Mouse (Mus musculus) adrenal gland, adult (tissue): ENCODE measurements around the gene Gpr83.
"Not testable (repeated sequence)": the region's sequence is repeated elsewhere in the genome, so short reads cannot be mapped to it uniquely, and the experiment has no call there.

Experiments
- DNase-seq, 2 experiments: peaks; one replicate each; pipeline ENCODE4 v3.0.0; 2022 to 2023; ENCODE audit warnings: low spot score in 1 of 2; ENCODE audit not compliant: inconsistent age in 2 of 2

Gpr83 gene

GRCm38 (mm10) chr9:14868326-14868725 is 8.3 kb downstream of the Gpr83 start:
- no peak for DNase-seq

- no peak for DNase-seq
Observed at GRCm38 (mm10) chr9:14870377-14870776, 10.4 kb downstream of the Gpr83 start.

GRCm38 (mm10) chr9:14870802-14871201 is 10.8 kb downstream of the Gpr83 start:
- no peak for DNase-seq

- peak; percentile 60 to 79 for DNase-seq
Observed at GRCm38 (mm10) chr9:14871536-14871935, 11.5 kb downstream of the Gpr83 start.

- no peak for DNase-seq
Observed at GRCm38 (mm10) chr9:14872181-14872930, 12.3 kb downstream of the Gpr83 start.

- DNase-seq: peak; percentile 29 to 64
Observed at GRCm38 (mm10) chr9:14875743-14876507, 15.9 kb downstream of the Gpr83 start.

- DNase-seq: not testable (repeated sequence)
Observed at GRCm38 (mm10) chr9:14876566-14876965, 16.6 kb downstream of the Gpr83 start.

GRCm38 (mm10) chr9:14884641-14885040 is 24.6 kb downstream of the Gpr83 start:
- DNase-seq: peak in 1 of 2 experiments; percentile 36

GRCm38 (mm10) chr9:14885151-14885550 is 25.1 kb downstream of the Gpr83 start:
- peak; percentile 47 to 80 for DNase-seq

GRCm38 (mm10) chr9:14885954-14886353 is 25.9 kb downstream of the Gpr83 start:
- no peak for DNase-seq

GRCm38 (mm10) chr9:14887787-14888382 is 27.9 kb downstream of the Gpr83 start:
- no peak for DNase-seq

- no peak for DNase-seq
Observed at GRCm38 (mm10) chr9:14888671-14889070, 28.7 kb downstream of the Gpr83 start.

- no peak for DNase-seq
Observed at GRCm38 (mm10) chr9:14890699-14891098, 30.7 kb downstream of the Gpr83 start.

GRCm38 (mm10) chr9:14891891-14892290 is 31.9 kb downstream of the Gpr83 start:
- no peak for DNase-seq

GRCm38 (mm10) chr9:14893388-14893787 is 33.4 kb downstream of the Gpr83 start:
- DNase-seq: no peak

- no peak for DNase-seq
Observed at GRCm38 (mm10) chr9:14894628-14895027, 34.6 kb downstream of the Gpr83 start.

- DNase-seq: no peak
Observed at GRCm38 (mm10) chr9:14895237-14895835, 35.3 kb downstream of the Gpr83 start.

- DNase-seq: peak in 1 of 2 experiments; percentile 42
Observed at GRCm38 (mm10) chr9:14897102-14897501, 37.1 kb downstream of the Gpr83 start.

- no peak for DNase-seq
Observed at GRCm38 (mm10) chr9:14901757-14902156, 41.7 kb downstream of the Gpr83 start.

GRCm38 (mm10) chr9:14902416-14902815 is 42.4 kb downstream of the Gpr83 start:
- DNase-seq: no peak

- DNase-seq: no peak
Observed at GRCm38 (mm10) chr9:14903006-14903405, 43.0 kb downstream of the Gpr83 start.
